Mouse (Mus musculus) cerebellum, postnatal 25 days (tissue): Measurements from ENCODE around the gene Cbwd1.
A peak's percentile ranks its signal among the peaks of the same experiment; 100 is the strongest.

Experiments used
- DNase-seq, 2 experiments: peaks; one replicate each; pipeline ENCODE4 v3.0.0; 2021; ENCODE audit warnings: mixed read lengths in 2 of 2

Gene Cbwd1

GRCm38 (mm10) chr19:24972701-24973390, 11.4 kb upstream of the Cbwd1 start:
- no peak for DNase-seq

GRCm38 (mm10) chr19:24971307-24971706, 9.9 kb upstream of the Cbwd1 start:
- no peak for DNase-seq

- no peak for DNase-seq
Measured at GRCm38 (mm10) chr19:24966941-24967340, 5.5 kb upstream of the Cbwd1 start.

DNA sequence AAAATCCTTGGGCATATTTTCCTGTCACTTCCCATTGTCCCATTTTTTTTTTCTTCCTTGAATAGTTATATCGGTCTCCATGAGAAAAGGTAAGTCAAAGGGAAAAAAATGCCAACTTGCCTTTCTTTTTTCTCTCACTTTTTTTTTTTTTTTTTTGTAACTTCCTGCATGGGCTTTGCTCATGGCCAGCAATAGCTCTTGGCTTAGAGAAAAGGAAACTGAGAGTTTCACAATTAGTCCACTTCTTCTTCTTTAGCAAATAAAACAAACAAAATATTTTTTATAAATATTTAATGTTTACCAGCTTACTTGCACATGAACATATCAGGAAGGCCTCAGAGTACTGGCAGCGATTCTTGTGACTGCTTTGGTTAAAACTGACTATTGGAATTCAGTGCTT, 4.8 kb upstream of the Cbwd1 start:
- no peak for DNase-seq

DNA sequence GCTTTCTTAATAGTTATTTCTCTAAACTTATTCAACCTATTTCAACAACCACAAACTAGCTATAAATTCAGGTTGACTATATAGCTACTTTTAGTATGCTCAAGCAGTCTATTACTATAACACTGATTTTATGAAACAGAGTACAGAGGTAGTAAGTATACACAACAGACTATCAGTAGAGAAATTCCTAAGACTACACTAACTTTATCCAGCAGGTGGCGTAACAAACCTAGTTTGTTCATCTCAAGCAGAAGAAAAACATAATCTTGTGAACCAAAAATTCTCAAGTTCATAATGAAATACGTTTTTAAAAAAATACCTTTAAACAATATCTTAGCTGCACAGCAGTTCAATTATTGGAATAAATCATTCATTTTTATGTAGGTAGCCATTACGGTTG, 2.9 kb downstream of the Cbwd1 start:
- no peak for DNase-seq

DNA sequence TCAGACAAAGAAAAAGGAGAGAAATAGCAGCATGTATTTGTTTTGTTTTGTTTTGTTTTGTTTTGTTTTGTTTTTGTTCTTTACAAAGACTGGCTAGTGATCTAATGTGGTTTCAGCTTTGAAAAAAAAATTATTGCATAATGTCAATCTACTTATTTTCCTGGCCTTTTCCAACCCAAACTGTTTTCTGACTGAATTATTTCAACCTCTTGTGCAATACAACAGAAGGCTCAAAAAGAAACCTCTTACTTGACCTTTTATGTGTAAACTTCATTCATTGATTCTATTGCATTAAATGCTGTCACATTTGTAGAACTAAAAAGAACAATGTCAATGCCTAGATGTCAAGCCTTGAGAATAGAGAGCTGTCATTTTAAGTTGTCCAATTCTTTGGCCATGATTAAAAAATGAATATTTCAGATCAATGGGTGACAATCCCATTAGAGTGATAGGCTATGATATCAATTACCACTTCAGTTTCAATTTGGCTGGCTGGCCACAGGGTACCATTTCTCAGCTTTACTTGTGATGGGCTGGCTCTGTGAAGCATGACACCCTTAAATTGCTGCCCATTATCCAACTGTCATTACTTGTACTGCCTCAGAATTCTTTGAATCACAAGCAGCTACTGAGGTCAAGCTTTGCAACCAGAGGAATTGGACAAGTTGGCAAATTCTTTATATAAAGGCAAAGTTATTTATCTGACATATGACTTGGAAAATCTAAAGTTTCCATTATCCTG, 15.7 kb downstream of the Cbwd1 start:
- DNase-seq, result no peak

- DNase-seq, result no peak
Measured at GRCm38 (mm10) chr19:24937084-24937483, 24.3 kb downstream of the Cbwd1 start.

DNA sequence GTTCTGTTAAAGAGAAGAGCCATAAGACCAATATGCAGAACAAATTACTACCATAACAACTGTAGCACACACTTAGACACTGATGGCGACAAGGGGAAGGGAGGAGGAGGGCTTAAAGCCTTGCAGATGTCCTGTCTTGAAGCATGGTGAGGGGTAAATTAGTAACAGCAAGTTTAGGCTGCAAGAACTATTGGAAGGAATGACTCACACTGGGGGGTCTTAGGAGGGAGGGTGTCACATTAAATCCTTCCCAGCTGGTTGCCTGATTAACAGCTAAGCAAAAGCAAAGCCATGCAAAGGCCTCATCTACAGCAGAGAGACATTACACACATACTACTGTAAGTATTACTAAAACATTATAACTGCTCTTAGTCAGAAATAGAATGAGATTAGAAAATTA, 32.4 kb downstream of the Cbwd1 start:
- no peak for DNase-seq

- no peak for DNase-seq
Measured at GRCm38 (mm10) chr19:24920866-24921265, 40.5 kb downstream of the Cbwd1 start.

DNA sequence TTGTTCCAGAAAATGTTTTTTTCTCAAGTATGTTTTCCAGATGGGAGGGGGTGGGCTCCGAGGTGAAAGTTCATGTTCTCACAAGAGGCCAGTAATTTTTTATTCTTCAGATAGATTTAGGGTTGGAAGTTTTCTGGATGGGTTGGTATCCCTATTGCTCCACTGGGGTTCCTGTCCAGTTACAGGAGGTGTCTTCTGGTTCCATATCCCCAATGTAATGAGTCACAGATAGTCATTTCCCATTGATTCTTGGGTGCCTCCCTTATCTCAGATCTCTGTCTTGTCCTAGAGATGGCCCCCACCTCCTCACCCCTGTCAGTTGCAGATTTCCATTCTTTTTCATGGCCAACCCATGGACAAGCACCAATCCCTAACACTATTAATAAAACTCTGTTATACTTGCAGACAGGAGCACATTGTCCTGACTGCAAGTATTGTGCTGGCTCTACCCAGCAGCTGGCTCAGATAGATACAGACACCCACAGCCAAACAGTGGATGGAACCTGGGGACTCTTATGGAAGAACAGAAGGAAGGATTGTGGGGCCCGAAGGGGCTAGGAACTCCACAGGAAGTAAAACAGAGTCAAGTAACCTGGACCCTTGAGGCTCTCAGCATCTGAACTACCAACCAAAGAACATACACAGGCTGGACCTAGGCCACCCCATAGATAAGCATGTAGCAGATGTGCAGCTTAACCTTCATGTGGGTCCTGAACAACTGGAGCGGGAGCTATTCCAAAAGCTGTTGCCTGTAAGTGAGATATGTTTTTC, 52.8 kb downstream of the Cbwd1 start:
- no peak for DNase-seq

DNA sequence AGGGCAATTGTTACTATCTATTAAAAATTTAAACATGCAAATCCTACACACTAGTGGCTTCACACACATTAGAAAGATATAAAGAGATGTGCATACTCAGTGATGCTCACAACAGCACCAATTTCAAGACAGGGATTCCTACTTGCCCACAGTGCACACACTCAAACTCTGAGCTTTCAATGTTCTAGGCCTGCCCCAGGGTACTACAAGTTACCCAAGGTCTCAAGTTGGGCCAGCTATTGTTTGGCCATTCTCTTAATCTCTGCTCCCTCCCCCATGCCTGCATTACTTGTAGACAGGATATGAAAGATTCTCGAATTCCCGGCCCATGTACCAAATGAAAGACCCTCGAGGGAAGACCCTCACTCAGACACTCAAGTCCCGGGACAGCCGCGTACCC, 53.8 kb downstream of the Cbwd1 start:
- DNase-seq, result no peak

- DNase-seq, result no peak
Measured at GRCm38 (mm10) chr19:24902821-24903220, 58.6 kb downstream of the Cbwd1 start.

GRCm38 (mm10) chr19:24902256-24902655, 59.2 kb downstream of the Cbwd1 start:
- no peak for DNase-seq

DNA sequence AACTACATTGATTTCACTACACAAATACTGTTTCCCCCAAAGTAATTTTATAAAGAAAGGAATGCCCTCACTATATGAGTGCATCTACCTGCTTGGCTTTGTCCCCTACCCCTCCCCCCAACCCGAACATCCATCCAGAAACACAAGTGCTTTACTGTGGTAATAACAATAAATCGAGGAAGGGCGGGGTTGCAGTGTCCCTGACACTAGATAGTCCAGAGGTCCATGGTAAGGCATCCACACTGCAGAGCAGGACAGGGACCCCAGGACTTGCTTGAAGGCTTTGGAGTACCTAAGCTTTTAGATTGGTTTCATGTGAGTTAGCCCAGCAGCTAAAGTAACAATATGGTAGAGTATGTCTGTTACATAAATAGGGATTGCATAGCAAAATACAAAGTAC, 59.7 kb downstream of the Cbwd1 start:
- no peak for DNase-seq

DNA sequence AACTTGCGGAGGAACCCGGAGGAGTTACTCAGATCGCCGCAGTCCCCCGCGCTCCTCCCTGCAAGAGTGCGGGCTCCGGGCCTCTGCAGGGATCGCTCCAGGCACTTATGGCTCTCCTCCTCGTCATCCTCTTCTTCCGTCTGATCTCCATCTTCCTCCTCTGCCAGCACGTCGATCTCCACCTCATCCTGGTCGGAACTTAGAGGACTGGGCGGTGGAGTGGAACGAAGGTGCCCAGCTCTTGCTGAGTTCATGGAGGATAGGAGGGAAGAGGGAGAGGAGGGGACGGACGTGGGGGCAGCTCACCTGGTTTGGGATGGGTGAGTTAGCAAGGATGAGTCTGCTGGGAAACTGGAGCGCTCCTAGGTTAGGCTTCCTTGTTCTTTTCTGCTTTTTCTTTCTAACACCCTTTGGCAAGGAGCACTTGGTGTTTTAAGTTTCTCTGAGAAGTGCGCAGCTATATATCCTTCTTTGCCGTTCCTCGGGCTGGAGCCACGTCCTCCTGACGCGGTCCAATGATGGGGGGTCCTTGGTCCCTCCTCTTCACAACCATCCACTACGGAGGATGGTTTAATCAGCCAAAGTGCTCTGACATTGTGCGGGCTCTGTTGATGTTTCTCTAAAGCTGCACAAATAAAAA, 60.7 kb downstream of the Cbwd1 start, which contains the start of gene Foxd4:
Gene Foxd4, minus strand, starts transcription at position 617 of the 640 bp plus-strand sequence.
- no peak for DNase-seq

DNA sequence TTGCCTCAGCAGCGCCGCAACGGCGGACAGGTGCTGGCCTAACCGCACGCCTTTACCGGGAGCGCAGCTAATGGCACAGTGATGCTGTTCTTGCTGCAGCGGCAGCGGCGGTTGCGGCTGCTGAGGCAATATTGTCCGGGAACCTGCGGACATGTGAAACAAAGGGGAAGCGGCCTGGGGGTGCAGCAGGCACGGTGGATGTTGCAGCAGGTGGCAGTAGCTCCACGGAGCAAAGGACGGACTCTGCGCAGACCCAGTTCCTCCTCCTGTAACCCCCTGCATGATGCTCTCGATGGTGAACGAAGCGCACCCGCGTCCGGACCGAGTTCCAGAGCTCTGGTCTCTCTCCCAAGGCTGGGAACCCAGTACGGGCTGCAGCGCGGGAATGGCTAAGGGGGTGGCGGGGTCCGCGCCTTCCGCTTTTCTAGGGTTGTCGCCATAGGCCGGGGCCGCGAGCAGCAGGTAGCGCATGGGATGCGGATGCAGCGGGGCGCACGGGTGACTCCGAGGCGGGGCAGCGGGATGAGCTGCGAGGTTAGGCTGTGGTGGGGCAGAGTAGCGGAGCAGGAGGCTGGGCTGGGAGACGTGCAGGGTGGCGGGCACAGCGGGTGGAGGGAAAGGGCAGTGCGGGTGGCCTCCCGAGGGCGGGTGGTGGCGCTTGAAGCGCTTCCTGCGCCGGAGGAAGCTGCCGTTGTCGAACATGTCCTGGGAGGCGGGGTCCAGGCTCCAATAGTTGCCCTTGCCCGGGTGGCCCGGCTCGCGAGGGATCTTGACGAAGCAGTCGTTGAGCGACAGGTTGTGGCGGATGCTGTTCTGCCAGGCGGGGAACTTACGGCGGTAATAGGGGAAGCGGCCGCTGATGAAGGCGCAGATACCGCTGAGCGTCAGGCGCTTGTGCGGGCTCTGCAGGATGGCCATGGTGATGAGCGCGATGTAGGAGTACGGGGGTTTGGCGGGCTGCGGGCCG, 61.5 kb downstream of the Cbwd1 start:
- no peak for DNase-seq

DNA sequence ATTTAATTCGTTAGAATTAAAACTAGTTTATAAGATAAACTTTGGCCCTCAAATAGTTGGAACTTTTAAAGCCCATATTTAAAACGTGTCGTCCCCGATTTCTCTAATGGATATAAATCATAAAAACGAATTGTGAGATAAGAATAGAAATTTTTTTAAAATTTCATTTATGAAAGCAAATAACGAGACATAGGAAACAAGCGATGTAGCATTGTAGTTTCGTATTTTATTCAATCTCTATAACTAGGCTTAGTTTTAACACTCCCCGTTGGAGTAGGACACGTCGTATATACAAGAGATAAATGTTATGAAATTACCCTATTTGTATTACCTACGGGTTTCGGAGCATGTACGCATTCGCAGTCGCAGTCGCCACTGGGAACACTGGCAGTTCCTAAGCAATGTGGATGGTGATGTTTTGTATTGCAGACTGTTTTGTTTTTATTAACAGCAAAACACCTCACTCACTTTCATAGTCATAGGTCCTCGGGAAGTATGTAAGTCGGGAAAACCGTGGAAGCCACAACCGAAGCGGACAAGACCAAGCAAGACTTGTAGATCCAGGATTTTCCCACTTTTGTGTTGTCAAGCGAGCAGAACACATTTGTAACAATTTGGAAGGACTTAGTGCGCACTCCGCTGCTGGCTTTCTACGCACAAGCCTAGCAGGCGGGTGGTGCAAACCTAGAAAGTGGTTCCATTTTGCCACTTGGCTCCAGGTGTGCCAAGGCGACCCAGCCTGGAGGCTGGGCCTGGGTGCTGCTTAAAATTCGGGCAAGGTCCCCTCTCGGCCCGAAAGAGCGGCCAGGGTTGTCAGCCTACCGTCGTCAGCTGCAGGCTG, 62.5 kb downstream of the Cbwd1 start:
- DNase-seq, result peak in 1 of 2 experiments; percentile 13

DNA sequence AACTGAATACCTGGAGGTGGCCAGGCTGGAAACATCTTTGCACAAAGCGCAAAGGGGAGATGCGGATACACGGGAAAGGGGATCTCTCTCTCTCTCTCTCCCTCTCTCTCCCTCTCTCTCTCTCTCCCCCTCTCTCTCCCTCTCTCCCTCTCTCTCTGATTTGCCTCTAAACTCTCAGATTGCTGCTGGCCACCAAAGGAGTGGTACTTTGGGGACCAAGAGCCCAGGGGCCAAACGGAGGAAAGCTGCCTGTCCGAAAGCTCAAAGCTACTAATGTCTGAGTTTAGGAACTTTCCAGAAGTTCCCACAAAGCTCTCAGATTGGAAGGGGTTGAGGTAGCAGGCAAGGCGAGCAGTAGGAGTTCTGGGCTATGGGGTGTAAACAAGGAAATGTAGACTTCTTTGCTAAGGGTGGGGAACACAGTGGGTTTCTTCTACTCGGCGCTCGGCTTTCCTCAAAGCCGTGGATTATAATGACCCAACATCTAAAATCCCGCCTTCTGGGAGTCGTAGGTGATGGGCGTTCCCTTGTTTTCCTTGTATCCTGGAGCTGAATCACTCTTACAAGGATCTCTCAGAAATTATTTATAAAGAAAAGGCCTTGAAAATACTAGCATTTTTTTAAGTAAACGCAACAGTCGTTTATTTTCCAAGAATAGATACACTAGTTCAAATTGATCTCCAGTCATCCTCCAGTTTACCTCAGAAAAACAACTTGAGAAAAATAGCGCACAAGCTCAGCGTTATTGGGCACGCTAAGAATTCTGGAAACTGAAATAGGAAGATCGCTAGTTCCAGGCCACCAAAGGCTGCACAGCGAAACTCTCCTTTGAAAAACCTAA, 63.3 kb downstream of the Cbwd1 start:
- DNase-seq, result no peak

DNA sequence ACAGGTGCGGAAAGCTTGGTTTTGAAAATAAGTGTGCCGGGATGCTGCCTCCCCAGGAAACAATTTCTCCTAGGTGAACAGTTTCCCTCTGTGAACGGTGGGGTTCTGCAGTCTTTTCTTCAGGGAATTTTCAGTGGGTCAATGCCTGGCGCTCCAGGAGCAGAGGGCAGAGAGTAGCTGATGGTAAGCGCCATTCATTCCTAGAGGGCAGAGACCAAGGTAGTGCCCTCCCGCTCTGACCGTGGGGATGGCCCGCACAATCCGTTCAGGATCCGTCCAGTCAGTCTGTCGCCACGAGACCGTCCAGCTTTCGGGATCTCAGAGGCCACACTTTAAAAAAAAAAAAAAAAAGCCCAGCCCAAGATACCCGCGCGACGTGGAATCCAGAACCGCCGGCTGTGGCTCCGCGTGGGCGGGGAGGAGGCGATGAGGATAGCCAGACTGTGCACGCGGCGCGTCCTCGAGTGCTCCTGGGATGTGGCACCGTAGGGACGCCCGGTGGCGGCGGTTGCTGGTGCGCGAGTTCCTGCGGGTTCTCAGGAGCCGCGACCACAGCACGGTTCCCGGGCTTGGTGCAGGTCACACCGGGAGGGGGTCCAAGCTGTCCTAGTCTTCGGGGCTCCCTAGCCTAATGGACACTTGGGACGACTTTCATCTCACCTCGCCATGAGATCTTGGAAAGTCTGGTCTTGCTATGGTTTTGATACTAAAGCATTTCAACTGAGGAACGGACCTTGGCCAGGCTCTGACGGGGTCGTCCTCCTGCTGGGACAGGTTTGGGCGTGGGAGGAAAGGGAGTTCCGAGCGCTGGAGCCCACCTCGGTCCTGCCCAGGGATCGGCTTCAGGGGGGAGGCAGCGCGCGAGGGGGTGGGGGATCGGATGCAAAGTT, 64.2 kb downstream of the Cbwd1 start:
- peak in 1 of 2 experiments; percentile 11 for DNase-seq
